Mouse (Mus musculus) left cerebral cortex, postnatal 10 days (tissue): ENCODE measurements around the gene Bmf. TPM values are rescaled to one million over a fixed set of nuclear protein-coding genes. Genes with fewer than 3 reads are reported as not detected.

Experiments
- DNase-seq, 2 experiments: peaks; one replicate each; pipeline ENCODE4 v3.0.0; 2021 to 2022; ENCODE audit warnings: low spot score in 2 of 2, mixed read lengths in 1 of 2; ENCODE audit errors: extremely low spot score in 1 of 2
- intact Hi-C: fragments of 180-260 bp; cut with DNase I; formaldehyde crosslinking; loops from one replicate; pipeline ENCODE4 v1.15.1; 2025
- total RNA-seq, 2 experiments: library from RNA; stranded (reverse); gene quantifications; 2 replicates each; pipeline ENCODE4 v1.2.3; 2021

The Bmf gene
- total RNA-seq, 2 experiments from 2014 or later, result 4.0 to 5.2 TPM

DNA sequence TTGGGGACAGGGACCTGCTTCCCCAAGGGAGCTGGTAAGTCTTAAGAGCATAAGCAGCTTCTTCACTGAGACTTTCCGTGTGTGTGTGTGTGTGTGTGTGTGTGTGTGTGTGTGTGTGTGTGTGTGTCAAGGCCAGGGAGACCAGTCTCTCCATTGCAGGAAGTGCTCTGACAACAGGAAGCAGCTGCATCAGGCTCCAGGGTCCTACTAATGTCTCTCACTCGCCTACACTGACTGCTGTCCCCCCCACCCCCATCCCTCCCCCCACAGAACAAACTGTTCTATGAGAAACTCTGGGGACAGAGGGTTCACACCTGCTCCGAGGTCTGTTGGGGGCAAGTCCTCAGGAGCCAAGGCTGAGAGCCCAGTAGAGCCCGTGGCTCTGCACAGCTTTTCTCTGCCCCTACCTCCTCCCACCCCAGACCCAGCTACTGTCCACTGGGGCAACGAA, 58.2 kb downstream of the Bmf start:
- intact Hi-C loops, result loop anchor here (5.0 kb wide), 1 partner anchor 56 kb away; the partner anchor contains the start of gene Bmf
- peak in 1 of 2 experiments; percentile 53 for DNase-seq

DNA sequence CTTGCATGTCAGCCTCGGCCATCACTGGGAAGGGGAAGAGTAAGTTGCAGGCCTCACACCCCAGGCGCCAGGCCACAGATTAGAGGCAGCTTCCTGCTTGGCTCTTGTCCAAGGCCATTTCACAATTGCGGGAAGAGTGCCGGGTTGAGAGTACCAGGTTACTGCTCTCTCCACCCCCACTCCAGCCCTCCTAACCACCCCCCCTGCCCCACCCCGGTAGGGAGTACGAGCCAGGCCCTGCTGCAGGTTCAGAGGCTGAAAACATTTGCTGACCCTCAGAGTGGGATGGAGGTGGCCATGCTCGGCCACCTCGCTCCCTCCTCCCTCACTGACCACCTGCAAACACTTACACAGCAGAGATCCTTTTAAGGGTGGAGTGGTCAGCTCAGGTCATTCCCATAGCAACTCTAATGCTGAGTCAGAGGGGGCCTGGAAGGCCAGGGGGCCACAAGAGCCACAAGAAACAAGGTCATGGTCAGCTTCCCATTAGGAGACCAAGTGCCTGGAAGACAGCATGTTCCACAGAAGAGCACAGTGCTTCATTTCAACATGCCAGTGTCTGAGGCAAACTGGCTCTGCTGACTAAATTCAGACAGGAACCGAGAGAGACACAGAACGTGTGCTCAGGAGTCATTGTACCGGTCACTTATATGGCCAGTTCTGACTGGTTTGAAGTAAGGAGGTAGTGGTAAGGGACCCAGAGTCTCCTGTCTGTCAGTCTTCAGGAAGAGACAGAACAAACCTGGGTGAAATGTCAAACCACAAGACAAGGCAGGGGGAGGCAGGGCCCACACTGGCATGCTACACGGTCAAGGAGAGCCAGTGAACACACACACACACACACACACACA, 59.0 kb downstream of the Bmf start:
- intact Hi-C loops, result loop anchor here (5.0 kb wide), 1 partner anchor 57 kb away; the partner anchor contains the start of gene Bmf
- peak; percentile 44 to 80 for DNase-seq

DNA sequence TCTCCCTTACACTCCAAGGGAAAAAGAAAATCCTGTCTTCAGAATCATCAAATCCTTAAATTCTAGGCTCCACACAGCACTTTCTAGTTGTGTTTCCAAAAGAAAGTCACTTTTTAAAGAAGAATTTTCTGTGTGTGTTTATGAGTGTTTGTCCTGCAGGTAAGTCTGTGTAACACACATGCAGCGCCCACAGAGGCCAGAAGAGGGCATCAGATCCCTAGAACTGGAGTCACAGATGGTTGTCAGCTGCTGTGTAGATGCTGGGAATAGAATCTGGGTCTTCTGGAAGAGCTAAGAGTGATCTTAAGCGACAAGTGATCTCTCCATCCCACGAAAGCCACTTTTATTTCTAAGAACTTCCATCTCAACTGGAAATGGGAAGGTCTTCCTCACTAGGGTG, 61.7 kb downstream of the Bmf start:
- intact Hi-C loops, result loop anchor here (2.0 to 10.0 kb wide), 2 partner anchors 117 to 207 kb away; no protein-coding TSS in a partner anchor
- DNase-seq, result no peak

DNA sequence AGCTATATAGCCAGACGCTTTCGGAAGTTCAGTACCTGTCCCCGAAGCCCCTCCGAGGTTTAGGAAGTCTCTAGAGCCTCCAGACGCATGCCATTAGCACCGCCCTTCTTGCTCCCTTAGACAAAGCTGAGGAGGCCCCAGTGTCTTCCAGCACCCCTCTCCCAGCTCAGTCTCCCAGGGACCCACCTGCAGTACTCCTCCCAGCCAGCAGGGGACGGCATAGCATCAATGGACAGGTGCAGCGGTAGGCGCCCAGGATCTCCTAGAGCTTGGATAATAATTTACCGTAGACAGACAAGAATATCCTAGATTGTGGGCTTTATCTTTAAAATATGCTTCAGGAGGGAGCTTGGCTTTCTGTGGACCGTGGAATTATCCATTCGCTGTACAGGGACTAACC, 62.6 kb downstream of the Bmf start:
- intact Hi-C loops, result loop anchor here (2.0 to 10.0 kb wide), 2 partner anchors 118 to 208 kb away; no protein-coding TSS in a partner anchor
- peak; percentile 36 to 81 for DNase-seq

DNA sequence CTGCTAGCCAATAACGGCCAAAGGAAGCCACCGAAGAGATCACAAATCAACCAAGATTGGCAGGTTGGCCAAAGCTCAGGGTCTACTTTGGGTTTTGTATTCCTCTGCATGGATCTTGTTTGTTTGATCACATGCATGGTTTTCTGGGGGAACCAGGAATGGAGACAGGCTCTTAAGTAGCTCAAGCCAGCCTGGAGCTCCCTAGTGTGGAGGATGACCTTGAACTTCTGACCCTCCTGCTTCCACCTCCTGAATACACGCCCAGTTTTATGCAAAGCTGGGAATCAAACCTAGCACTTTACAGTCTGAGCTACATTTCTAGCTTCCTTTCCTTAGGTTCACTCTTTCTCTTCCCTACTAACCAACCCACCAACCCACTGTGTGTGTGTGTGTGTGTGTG, 64.1 kb downstream of the Bmf start:
- intact Hi-C loops, result loop anchor here (10.0 kb wide), 1 partner anchor 209 kb away; no protein-coding TSS in a partner anchor
- no peak for DNase-seq

DNA sequence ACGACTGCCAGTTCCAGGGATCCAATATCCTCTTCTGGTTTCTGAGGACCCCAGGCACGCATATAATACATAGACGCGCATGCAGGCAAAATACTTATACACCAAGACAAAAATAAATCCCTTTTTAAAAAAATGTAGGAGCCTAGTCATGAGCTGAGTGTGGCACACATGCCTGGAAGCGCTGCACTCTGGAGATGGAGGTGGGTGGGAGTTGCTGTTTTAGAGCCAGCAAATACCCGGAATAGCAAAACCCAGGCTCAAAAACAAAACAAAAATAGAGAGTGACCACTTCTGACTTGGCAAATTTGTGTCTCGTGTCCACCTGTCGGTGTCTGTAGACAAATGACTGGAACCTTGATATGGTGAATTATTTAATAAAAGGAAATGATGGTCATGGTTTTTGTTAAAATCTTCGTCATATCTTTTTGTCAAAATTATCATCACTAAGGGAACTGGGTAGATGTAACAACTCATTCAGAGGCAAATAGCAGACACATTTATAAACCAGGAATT, 65.0 kb downstream of the Bmf start:
- intact Hi-C loops, result loop anchor here (10.0 kb wide), 1 partner anchor 210 kb away; no protein-coding TSS in a partner anchor
- no peak for DNase-seq

DNA sequence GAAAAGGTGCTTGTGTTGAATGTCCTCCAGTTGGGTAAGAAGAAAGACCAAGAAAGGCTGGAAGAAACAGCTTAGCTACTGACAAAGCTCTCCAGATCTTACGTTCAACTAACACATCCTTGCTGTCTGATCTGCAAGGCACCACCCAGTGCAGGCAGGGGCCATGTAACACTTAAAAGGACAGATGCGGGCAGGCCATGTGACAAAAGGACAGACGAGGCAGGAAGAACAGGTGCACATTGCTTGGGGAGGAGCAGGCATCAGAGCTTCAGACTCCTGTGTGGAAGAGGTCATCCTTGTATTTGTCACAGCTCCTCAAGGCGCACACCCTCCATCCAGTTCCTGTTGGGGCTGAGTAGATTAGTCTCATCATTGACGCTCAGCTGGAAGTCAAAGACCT, 66.5 kb downstream of the Bmf start:
- intact Hi-C loops, result loop anchor here (10.0 kb wide), 1 partner anchor 212 kb away; no protein-coding TSS in a partner anchor
- no peak for DNase-seq

DNA sequence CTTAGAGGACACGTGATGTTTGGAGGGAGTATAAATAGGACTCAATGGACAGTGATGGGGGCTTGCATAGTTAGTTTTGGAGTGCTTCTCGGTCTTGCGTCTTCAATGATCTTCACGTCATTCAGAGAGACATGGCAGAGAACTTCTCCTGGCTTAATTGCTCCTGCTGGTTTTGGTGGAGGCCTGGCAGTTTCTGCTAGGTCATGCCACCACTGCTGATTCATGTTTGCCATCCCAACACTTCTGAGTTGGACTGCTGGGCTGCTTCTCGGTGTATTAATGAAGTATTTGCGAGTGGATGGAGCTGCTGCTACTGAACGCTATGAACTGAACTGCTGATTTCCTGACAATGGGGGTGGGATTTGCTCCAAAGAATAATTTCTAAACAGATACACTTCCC, 68.6 kb downstream of the Bmf start:
- DNase-seq, result no peak
- intact Hi-C loops, result loop anchor here (10.0 kb wide), 1 partner anchor 214 kb away; no protein-coding TSS in a partner anchor

DNA sequence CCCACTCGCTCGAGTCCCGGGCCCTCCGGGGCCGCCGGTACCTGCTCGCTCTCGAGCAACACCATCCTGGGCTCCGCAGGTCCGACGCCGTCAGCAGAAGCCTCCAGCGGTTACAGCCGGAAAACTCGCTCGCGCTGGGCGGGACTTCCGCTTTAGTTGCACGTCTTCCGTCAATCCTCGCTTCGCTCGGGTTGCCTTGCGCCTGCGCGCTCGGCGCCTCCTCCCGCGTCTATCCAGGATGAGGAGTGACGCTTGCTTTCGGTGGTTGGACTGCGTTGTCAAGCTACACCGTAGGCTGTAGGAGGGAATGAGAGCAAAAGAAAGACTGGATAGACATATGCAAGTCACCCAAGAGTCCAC, 70.0 kb downstream of the Bmf start, which contains the start of gene Srp14:
TSS of gene Srp14 (minus strand) at position 162 of the 360 bp plus-strand sequence.
- intact Hi-C loops, result no loop called here
- peak; percentile 89 to 96 for DNase-seq

DNA sequence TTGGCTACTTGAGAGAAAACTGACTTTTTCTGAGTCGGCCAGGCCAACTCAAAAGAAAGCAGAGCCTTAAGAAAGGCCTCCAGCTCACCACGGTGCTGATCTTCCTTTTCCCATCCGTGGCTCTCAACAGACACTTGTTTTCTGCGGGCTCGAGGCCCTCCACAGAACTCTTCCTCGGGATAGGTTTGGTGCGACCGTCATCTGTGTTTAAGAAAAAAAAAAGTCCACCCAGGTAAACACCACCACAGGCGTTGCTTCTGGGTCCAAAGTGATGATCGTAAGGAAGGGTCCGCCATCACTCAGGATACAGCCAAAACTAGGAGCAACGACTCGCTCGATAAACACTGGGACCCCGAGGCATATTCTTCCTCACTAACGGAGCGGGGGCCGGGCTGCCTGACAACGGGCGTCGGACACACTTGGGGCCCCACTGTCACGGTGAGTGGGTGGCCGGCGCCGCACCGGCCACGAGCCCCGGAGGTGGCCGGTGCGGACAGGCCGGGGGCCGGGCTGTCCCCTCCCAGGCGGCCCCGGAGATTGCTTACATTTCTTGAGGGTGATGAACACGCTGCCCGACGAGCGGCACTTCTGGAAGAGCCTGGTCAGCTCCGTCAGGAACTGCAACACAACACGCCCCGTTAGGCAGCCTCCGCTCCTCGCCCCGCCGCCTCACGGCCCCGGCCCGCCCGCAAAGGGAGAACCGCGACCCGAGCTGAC, 70.5 kb downstream of the Bmf start:
- intact Hi-C loops, result no loop called here
- DNase-seq, result no peak

Other genes with a start within 250 kb of the Bmf start
- 10 to 100 TPM; 11.8 to 12.5 TPM for gene Gpr176, start 176.3 kb downstream of the Bmf start, total RNA-seq
- 10 to 100 TPM; 20.1 to 20.8 TPM for gene Eif2ak4, start 161.1 kb downstream of the Bmf start, total RNA-seq
- gene Srp14, start 70.0 kb downstream of the Bmf start, total RNA-seq, result 100 to 1,000 TPM; 159 to 171 TPM
- gene Bub1b, start 48.5 kb upstream of the Bmf start, total RNA-seq, result 1 to 10 TPM; 2.8 to 4.5 TPM
- gene Pak6, start 113.6 kb upstream of the Bmf start, total RNA-seq, result 100 to 1,000 TPM; 168 to 174 TPM
- 1 to 10 TPM; 5.9 to 8.9 TPM for gene Ankrd63, start 154.3 kb upstream of the Bmf start, total RNA-seq
- 1 to 10 TPM; 2.2 to 3.3 TPM for gene Plcb2, start 178.8 kb upstream of the Bmf start, total RNA-seq
- gene Inafm2, start 196.1 kb upstream of the Bmf start, total RNA-seq, result 10 to 100 TPM; 26.1 to 28.5 TPM
- gene Ccdc9b, start 213.0 kb upstream of the Bmf start, total RNA-seq, result 1 to 10 TPM; 2.3 to 2.4 TPM
- not detected for gene Phgr1, start 223.1 kb upstream of the Bmf start, total RNA-seq
- 100 to 1,000 TPM; 177 to 187 TPM for gene Disp2, start 230.0 kb upstream of the Bmf start, total RNA-seq